Mouse (Mus musculus) cortical plate, adult 2 months (tissue): ENCODE results near the gene 1810024B03Rik.

Experiments
- CTCF ChIP-seq: fragments of 200-500 bp; IDR thresholded peaks from 2 replicates; pipeline ENCODE4 v1.5.1; 2011; ENCODE audit warnings: mild to moderate bottlenecking, control low read depth, low read length; ENCODE audit not compliant: insufficient read depth; ENCODE audit errors: extremely low read depth
- POLR2A ChIP-seq: fragments of 200-500 bp; IDR thresholded peaks from 2 replicates; pipeline ENCODE4 v1.6.1; 2011; ENCODE audit warnings: mild to moderate bottlenecking, low read length, control low read depth; ENCODE audit not compliant: insufficient read depth; ENCODE audit errors: extremely low read depth

GRCm38 (mm10) chr2:127142577-127143157 is 65.4 kb downstream of the 1810024B03Rik start:
- no peak for TF ChIP-seq CTCF
- no peak for TF ChIP-seq POLR2A
